Mouse (Mus musculus) ovary, adult 18-20 months (tissue): ENCODE measurements at regions not wholly inside any gene's neighbourhood (a gene's known extent, or its start where the extent isn't known, plus 50 kb on each side); places are given as distances from the start of the nearest gene placed in this dataset.

ENCODE experiments used
- DNase-seq: peaks from one replicate; pipeline ENCODE4 v3.0.0; 2022; ENCODE audit warnings: low spot score, mixed read lengths

GRCm38 (mm10) chr4:134990651-134991050, 60.0 kb downstream of the Syf2 start:
- no peak for DNase-seq

GRCm38 (mm10) chr4:134993526-134994122, 62.9 kb downstream of the Syf2 start:
- no peak for DNase-seq

GRCm38 (mm10) chr4:134994205-134994604, 63.5 kb downstream of the Syf2 start:
- no peak for DNase-seq

- no peak for DNase-seq
These were observed 64.0 kb downstream of the Syf2 start for GRCm38 (mm10) chr4:134994648-134995047.

- no peak for DNase-seq
These were observed 64.4 kb downstream of the Syf2 start for GRCm38 (mm10) chr4:134995052-134995451.

- DNase-seq = no peak
These were observed 65.4 kb downstream of the Syf2 start for GRCm38 (mm10) chr4:134996121-134996520.

- no peak for DNase-seq
These were observed 67.0 kb downstream of the Syf2 start for GRCm38 (mm10) chr4:134997461-134998434.

- DNase-seq = no peak
These were observed 68.4 kb downstream of the Syf2 start for GRCm38 (mm10) chr4:134998928-134999658.

GRCm38 (mm10) chr4:135002091-135002925, 71.6 kb downstream of the Syf2 start:
- DNase-seq = no peak

GRCm38 (mm10) chr4:135011365-135011764, 80.7 kb downstream of the Syf2 start:
- DNase-seq = no peak

GRCm38 (mm10) chr4:135012945-135013344, 82.2 kb downstream of the Syf2 start:
- no peak for DNase-seq

- no peak for DNase-seq
These were observed 83.2 kb downstream of the Syf2 start for GRCm38 (mm10) chr4:135013932-135014331.

- DNase-seq = no peak
These were observed 87.3 kb downstream of the Syf2 start for GRCm38 (mm10) chr4:135018018-135018417.

GRCm38 (mm10) chr4:135019120-135019519, 88.4 kb downstream of the Syf2 start:
- no peak for DNase-seq

GRCm38 (mm10) chr4:135020262-135020991, 89.7 kb downstream of the Syf2 start:
- no peak for DNase-seq

GRCm38 (mm10) chr4:135023200-135023599, 92.5 kb downstream of the Syf2 start:
- DNase-seq = no peak

GRCm38 (mm10) chr4:135025802-135026201, 94.7 kb upstream of the Runx3 start:
- DNase-seq = no peak

- no peak for DNase-seq
These were observed 93.3 kb upstream of the Runx3 start for GRCm38 (mm10) chr4:135027136-135027535.

GRCm38 (mm10) chr4:135029723-135030122, 90.7 kb upstream of the Runx3 start:
- no peak for DNase-seq

GRCm38 (mm10) chr4:135032461-135032860, 88.0 kb upstream of the Runx3 start:
- DNase-seq = no peak

GRCm38 (mm10) chr4:135033302-135033701, 87.2 kb upstream of the Runx3 start:
- DNase-seq = no peak
